Mouse (Mus musculus) A20 (cell line): ENCODE measurements around the gene Sacs.
A peak's percentile ranks its signal among the peaks of the same experiment; 100 is the strongest.

Source experiments
- DNase-seq: peaks from one replicate; pipeline ENCODE4 v3.0.0-alpha.2; 2011; ENCODE audit warnings: low read depth, low spot score

Sacs gene

DNA sequence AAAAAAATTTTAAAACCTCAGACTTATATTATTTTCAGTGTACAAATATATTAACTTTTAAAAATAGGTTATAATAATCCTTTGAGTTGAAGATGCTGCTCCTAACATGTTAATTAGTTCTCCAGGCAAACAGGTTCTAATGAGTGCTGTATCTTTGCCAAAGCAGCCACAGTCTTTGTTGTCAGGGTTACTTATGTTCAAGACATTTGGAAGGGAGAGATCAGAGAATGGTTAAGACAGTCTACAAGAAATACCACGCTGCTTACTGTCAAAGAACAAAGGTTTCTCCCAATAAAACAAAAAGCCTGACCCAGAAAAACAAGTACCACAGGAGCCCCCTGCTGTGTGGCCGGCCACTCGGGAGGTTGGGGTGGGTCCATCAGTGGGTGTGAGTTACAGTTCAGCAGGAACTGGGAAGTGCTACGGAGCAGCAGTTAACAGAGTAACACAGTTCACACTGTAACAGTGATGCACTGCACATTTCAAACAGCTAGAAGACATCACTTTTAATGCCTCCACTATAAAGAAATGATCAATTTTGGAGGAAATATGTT, 98.9 kb downstream of the Sacs start:
- DNase-seq = no peak

DNA sequence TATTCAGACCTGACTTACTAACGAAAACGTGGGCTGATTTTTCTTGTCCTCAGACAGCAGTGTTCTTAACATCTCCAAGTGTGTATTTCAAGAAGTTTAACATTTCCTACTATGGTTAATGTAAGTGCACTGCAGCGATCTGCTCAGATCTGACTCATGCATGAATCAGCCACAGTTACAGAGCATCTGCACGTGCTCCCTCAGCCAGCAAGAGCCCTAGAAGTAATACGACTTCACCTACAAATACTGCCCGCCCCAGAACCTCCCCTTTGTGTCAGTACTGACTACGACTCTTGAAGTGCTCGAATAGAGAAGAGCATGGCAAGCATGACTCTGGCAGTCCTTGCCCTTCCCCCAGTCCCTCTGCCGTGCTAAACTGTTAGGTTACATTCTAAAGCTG, 100.5 kb downstream of the Sacs start:
- DNase-seq = peak; percentile 5

DNA sequence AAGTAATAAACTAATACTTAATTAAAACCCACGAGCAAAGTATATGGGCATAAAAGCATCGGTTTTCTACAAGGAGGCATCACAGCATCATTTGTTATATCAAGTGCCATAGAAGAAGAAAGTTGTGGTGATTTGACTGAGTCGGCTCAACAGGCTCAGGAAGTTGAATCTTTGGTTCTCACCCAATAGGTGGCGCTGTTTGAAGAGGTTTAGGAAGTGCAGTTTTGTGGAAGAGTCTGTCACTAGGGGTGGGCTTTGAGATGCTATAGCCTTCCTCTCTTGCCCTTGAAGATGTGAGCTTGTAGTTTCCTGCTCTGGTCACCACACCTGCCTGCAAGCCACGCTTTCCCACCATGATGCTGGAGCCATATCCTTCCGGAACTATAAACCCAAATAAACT, 104.4 kb downstream of the Sacs start:
- DNase-seq = peak; percentile 61

DNA sequence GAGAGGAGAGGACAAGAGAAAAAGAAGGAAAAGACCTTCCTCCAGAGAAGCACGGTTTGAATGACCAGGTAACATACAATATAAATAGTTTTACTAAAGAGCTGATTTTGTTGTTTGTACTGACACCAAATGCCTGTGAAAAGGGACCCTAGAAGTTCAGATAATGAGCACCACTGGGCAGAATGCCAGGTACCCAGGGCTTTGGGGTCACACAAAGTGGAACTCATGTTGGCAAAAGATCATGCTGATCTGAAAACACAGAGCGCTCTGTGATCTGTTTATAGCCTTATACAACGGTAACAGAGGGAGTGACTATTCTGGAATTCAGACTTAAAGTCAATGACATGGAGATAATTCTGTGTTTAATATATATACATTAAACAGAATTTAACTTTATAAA, 108.2 kb downstream of the Sacs start:
- no peak for DNase-seq

DNA sequence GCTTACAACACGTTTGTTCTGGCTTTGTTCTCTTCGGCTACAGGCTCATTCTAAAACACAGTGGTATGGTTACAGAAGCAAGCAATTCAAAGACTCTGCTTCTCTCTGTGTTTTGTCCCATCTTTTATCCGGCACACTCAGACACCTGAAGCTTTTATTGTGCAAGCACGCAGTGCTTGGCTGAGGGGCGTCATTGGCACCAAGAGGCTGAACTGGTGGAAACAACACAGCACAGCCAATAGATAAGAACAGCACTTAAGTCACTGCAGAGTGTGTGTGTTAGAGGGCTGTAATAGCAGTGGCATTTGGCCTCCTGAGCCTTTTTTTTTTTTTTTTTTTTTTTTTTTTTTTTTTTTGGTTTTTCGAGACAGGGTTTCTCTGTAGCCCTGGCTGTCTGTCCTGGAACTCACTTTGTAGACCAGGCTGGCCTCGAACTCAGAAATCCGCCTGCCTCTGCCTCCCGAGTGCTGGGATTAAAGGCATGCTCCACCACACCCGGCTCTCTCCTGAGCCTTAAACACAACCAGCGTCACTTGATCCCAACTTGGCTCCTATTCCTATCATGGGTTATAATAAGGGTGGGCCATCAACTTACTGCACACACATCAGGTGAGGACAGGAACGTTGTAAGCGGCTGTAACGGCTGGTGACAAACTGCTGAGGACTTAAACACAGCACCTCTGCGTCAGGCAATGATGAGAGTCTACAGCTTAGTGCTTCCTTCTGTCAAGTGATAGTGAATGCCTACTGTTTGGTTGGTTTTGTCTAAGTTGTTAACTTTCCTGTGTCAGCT, 114.5 kb downstream of the Sacs start:
- no peak for DNase-seq

DNA sequence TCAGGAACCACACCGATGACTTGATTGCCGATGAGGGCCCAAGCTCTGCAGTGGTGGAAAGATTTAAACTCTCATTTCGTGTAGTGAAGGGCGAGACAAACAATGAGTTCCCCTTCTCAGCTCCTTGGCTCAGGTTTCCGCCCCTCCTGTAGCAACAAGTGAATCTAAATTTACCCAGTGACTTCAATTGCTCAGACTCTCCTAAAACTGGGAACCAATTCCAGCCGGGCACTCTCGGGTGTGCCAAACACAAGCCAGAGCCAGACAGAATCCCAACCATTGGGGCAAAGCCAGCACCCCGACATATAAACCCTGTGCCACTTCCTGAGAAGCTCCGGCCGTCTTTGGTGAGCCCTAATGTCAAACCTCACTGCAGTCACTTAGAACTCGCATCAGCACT, 120.1 kb downstream of the Sacs start, which contains the start of gene Sgcg:
TSS of gene Sgcg (minus strand) at position 139 of the 400 bp plus-strand sequence.
- no peak for DNase-seq

DNA sequence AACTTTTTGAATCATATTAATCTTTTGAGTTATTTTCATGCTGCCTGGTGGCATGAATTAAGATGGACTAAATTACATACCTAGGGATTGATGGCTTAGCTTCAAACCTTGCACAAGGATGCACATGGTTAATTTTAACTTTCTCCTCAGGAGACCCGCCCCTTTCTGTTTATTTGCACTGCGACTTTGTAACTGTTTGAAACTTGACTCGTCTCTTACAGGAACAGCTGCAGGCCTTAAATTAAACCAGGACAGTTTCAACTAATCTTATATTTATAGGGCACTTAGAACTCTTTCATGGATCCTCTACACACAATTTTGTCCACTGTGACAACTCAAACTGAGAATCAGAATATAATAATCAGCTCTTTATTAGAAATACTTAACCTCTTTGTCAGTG, 120.8 kb downstream of the Sacs start:
- no peak for DNase-seq

DNA sequence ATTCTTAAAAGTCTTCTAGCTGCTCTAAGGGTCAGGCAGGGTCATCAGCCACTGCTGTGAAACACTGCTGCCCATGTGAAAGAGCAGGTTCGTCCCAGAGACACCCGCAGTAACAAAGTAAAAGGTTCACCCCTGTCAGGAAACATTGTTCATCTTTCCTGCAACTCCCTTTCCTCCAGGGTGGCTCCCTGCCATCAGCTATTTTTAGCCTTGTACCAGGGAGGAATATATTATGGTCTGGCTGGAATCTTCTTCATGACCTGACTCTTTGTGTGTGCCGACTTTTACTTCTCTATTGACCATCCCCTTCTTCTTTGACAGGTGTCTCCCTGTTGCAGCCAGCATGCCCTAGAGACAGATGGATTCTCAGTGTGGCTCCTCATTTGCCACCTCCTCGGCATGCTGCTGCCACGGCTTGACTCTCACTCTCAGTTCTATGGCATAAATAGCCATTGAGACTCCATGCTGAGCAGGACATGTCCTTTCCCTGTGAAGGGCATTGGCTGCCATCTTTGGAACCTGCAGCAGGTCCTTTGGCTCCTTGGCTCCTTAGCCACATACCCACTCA, 129.7 kb downstream of the Sacs start:
- DNase-seq = no peak

DNA sequence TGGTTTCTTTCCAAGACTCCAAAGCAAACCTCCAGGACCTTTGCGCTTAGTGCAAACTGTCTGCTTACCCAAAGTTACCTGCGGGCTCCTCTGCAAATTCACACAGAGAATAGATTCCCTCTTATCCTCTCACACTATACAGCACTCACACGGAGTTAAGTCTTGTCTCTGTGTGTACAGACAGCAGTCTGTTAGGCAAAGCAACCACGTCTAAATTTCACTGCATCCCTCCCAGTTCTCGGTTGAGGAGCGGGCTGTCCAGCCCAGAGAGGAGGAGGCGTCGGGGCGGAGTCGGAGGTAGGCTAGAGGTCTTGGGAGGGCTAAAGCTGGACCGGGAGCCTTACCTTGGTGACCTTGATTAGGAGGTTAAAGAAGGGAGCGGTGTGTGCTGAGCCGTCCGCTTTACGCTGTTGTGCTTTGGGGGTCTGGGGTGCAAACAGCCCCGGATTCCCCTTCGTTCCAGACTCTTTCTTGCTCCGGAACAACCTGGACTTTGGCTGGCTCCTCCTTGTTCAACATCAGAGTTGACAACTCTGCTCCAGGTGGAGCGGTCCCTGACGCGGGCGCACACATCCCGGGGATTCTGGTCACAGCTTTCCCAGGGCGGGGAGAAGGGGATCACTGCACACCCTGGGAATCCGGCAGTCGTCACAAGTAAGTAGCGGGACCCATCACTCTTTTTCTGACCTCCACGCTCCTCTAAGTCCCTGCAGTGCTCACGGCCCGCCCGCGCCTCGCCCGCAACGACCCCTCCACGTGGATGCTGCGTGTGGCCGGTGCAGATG, 136.3 kb downstream of the Sacs start:
- no peak for DNase-seq

DNA sequence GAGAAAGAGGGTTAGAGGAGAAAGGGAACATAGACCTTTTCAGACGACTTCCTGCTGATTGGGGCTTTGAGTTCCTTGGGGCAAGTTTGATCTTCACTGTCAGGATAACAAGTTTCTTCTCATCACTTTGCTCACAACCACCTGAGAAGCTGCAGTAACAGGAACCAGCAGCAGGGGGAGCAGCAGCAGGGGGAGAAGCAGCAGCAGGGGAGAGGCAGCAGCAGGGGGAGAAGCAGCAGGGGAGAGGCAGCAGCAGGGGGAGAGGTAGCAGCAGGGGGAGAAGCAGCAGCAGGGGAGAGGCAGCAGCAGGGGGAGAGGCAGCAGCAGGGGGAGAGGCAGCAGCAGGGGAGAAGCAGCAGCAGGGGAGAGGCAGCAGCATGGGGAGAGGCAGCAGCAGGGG, 139.0 kb downstream of the Sacs start:
- DNase-seq = peak; percentile 54

DNA sequence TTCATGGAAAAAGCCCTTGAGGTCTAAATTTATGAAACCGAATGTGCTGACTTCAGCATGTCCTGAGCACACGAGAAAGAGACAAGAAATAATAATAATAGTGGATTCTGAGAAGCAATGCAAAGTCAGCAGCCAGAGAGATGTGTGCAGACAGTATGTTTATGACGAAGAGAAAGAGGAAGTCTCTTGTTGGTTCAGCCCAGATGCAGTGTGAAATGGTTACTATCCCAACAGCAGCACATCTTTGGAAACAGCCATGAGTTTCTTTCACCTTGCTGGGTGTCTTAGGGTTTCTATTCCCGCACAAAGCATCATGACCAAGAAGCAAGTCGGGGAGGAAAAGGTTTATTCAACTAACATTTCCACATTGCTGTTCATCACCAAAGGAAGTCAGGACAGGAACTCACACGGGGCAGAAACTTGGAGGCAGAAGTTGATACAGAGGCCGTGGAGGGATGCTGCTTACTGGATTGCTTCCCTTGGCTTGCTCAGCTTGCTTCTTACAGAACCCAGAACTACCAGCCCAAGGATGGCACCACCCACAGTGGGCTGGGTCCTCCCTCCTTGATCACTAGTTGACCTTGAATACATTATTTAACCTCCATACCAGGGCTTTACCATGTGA, 140.5 kb downstream of the Sacs start:
- DNase-seq = peak; percentile 47

DNA sequence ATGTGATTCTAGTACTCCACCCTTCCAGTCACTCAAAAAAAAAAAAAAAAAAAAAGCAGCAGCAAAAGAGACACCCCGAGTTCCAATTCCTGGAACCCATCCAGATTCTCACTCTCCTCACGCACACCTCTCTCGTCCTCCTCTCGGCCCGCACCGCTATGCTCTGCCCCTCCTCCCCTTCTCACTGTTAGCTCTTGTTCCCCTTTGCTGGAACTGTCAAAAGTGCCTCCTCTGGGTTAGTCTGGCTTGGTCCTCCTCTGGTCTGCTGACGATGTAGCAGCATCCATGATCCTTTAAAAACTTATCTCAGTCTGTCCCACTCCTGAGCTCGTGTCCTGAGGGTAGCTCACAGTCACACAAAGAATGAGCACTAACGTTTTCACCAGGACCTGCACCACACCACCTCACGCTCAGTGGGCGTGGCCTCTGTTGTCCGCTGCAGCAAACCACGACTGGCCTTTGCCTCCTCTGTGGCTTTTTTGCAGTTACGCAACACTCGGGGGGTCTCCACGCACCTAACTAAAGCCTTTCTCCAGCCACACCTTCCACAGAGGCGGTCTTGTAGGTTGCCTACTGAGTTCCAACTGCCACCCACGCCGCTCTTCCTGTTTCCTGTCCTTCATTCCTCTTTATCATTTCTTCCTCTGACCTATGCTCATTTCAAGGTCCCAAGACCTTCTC, 150.5 kb downstream of the Sacs start:
- DNase-seq = no peak
